Mouse (Mus musculus): Measurements from ENCODE around the gene Fam83g. TPM values are rescaled to one million over a fixed set of nuclear protein-coding genes. Genes with fewer than 3 reads are reported as not detected.
"Not testable (repeated sequence)": the region's sequence is repeated elsewhere in the genome, so short reads cannot be mapped to it uniquely, and the experiment has no call there.

Fam83g gene
- polyA plus RNA-seq, 2 experiments, result 3.9 to 4.4 TPM

DNA sequence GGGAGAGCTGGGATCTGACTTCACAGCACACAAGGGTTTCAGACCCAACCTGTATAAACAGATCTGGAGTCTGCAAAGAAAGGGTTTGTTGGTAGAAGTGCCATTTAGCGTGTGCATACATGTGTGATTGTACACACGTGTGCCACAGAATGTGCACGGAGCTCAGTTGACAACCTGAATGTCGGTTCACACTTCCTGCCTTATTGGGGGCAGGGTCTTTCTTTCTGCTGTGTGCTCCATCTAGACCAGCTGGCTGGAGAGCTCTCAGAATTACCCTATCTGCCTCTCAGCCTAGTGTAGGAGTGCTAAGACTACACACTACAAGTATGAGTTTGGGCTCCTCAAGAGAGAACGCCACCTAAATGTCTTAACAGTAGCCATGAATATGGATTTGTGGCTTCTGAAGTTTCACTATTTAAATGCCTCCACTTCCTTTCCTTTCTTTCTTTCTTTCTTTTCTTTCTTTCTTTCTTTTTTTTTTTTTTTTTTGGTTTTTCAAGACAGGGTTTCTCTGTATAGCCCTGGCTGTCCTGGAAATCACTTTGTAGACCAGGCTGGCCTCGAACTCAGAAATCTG is 44.2 kb upstream of the Fam83g start:
- H3K4me3 ChIP-seq (ENCODE audit: insufficient read depth in 1 of 2, low read depth in 2 of 2, low read length in 2 of 2), result no peak overlapping the region
- DNase-seq (ENCODE audit: low read depth in 3 of 3, low spot score in 3 of 3) (no peak), ATAC-seq (ENCODE audit: insufficient read depth) (no peak)
- no peaks in the 10 kb centered on the region for H3K9me3 ChIP-seq (ENCODE audit: control insufficient read depth, low read length)
- WGBS (ENCODE audit: insufficient replicate concordance), result 63% methylated on average over 6 of the region's 6 CpGs
- TF ChIP-seq CTCF (IDR thresholded peaks at IDR 0.05; ENCODE audit: low read depth), result no peak
- TF ChIP-seq EP300 (IDR thresholded peaks at IDR 0.05; ENCODE audit: low read depth), result no peak
- H3K27ac ChIP-seq, result no peak overlapping the region
- H3K27me3 ChIP-seq (ENCODE audit: control insufficient read depth, insufficient read depth, low read length), result no peaks in the 10 kb centered on the region
- no peak overlapping the region for H3K9ac ChIP-seq (replicated peaks)
- 0 out of 4 replicates have a peak, but pooled peaks cover 0 to 2% of the 10 kb centered on the region in 2 experiments for H3K4me1 ChIP-seq (replicated peaks; ENCODE audit: control insufficient read depth in 2 of 2, insufficient read depth in 2 of 2, low read length in 1 of 2)
- H3K4me2 ChIP-seq (ENCODE audit: low read depth), result no peak overlapping the region
- no peaks in the 10 kb centered on the region for H3K36me3 ChIP-seq (replicated peaks; ENCODE audit: control insufficient read depth, insufficient read depth, low read depth)

DNA sequence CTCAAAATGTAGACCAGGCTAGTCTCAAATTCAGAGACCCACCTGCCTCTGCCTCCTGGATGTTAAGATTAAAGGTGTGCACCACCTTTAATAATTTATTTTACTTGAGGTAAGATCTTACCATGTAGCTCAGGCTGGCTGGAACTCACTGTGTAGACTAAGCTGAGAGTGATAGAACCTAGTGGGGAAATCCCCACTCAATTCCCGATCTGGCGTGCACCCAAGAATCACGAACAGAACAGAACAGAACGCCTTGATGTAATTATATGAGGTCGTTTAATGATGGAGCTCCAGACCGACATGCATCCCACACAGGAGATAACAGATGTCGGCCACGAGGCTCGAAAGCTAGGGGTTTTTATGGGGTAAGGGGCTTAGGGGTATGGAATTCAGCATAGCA is 43.3 kb upstream of the Fam83g start:
- DNase-seq (ENCODE audit: low read depth in 3 of 3, low spot score in 3 of 3); ATAC-seq (ENCODE audit: insufficient read depth); H3K4me1 ChIP-seq (replicated peaks; ENCODE audit: control insufficient read depth in 2 of 2, insufficient read depth in 2 of 2, low read length in 1 of 2); H3K27ac ChIP-seq; H3K9ac ChIP-seq (replicated peaks); H3K9me3 ChIP-seq (ENCODE audit: control insufficient read depth, low read length); H3K4me3 ChIP-seq (ENCODE audit: insufficient read depth in 1 of 2, low read depth in 2 of 2, low read length in 2 of 2); H3K4me2 ChIP-seq (ENCODE audit: low read depth); H3K27me3 ChIP-seq (ENCODE audit: control insufficient read depth, insufficient read depth, low read length); H3K36me3 ChIP-seq (replicated peaks; ENCODE audit: control insufficient read depth, insufficient read depth, low read depth): not testable (repeated sequence)
- 54% methylated on average over 9 of the region's 9 CpGs for WGBS (ENCODE audit: insufficient replicate concordance)

DNA sequence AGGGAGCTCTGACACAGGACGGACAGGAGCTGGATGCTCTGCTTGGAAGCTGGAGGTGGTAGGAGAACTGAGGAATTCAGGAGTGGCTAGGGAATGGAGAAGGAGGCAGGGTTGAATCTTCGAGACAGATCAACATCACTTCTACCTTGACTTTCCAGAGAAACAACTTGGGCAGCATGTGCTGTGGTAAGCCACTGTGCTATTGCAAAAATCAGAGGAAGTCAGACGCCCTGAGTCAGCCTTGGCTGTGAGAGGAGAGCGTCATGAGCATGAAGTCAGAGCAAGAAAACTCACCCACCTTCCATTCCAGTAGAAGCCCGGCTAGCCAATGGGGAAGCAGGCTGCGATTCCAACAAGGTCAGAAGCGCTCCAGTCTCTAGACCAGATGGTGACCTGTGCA is 41.8 kb upstream of the Fam83g start:
- no peak overlapping the region for H3K9ac ChIP-seq (replicated peaks)
- no peaks in the 10 kb centered on the region for H3K9me3 ChIP-seq (ENCODE audit: control insufficient read depth, low read length)
- 0 out of 4 replicates have a peak, but pooled peaks cover 0 to 2% of the 10 kb centered on the region in 2 experiments for H3K4me1 ChIP-seq (replicated peaks; ENCODE audit: control insufficient read depth in 2 of 2, insufficient read depth in 2 of 2, low read length in 1 of 2)
- WGBS (ENCODE audit: insufficient replicate concordance), result 41% methylated on average over 7 of the region's 7 CpGs
- H3K36me3 ChIP-seq (replicated peaks; ENCODE audit: control insufficient read depth, insufficient read depth, low read depth), result no peaks in the 10 kb centered on the region
- ATAC-seq (ENCODE audit: insufficient read depth), result no peak
- H3K4me2 ChIP-seq (ENCODE audit: low read depth), result no peak overlapping the region
- DNase-seq (ENCODE audit: low read depth in 3 of 3, low spot score in 3 of 3), result no peak
- H3K27ac ChIP-seq, result no peak overlapping the region
- H3K4me3 ChIP-seq (ENCODE audit: insufficient read depth in 1 of 2, low read depth in 2 of 2, low read length in 2 of 2), result no peak overlapping the region
- TF ChIP-seq CTCF (IDR thresholded peaks at IDR 0.05; ENCODE audit: low read depth) (no peak), EP300 (IDR thresholded peaks at IDR 0.05; ENCODE audit: low read depth) (no peak)
- H3K27me3 ChIP-seq (ENCODE audit: control insufficient read depth, insufficient read depth, low read length), result no peaks in the 10 kb centered on the region

DNA sequence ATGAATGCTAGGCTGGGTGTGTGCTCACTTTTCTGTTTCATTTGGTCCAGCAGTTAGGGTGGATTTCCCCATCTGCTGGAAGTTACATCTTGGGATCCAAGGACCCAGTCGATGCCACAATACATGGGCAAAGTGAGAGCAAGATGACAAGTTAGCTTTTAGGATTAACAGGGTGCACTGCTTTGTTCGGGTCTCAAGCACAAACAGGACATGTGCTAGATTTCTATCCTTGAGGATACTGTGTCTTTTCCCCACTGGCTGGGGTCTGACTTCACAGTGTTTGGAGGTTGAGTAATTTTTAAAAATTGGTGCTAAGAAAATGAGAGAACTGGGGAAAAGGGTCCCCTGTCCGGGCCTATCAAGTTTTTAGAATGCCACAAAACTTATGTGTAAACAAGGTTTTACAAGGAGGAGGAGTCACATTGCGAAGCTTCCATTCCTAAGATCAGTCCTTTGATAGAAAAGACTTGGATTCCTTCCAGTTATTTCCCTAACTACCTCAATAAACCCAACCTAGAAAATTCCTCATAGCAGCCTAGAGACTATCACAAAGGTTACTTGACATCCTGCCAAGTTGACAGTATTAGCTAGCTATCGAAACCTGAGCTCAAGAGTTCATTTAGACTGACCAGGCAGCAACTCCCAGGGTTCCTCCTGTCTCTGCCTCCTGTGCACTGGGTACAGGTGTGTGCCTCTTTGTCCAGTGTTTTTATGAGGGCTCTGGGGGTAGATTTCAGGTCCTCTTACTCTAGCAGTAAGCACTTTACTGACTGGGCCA is 40.5 kb upstream of the Fam83g start:
- no peak for ATAC-seq (ENCODE audit: insufficient read depth)
- H3K9ac ChIP-seq (replicated peaks), result no peak overlapping the region
- H3K27ac ChIP-seq, result no peak overlapping the region
- 0 out of 4 replicates have a peak, but pooled peaks cover 0 to 2% of the 10 kb centered on the region in 2 experiments for H3K4me1 ChIP-seq (replicated peaks; ENCODE audit: control insufficient read depth in 2 of 2, insufficient read depth in 2 of 2, low read length in 1 of 2)
- no peaks in the 10 kb centered on the region for H3K9me3 ChIP-seq (ENCODE audit: control insufficient read depth, low read length)
- no peaks in the 10 kb centered on the region for H3K27me3 ChIP-seq (ENCODE audit: control insufficient read depth, insufficient read depth, low read length)
- DNase-seq (ENCODE audit: low read depth in 3 of 3, low spot score in 3 of 3), result no peak
- WGBS (ENCODE audit: insufficient replicate concordance), result 50% methylated on average over 5 of the region's 5 CpGs
- no peak overlapping the region for H3K4me3 ChIP-seq (ENCODE audit: insufficient read depth in 1 of 2, low read depth in 2 of 2, low read length in 2 of 2)
- H3K36me3 ChIP-seq (replicated peaks; ENCODE audit: control insufficient read depth, insufficient read depth, low read depth), result no peaks in the 10 kb centered on the region
- H3K4me2 ChIP-seq (ENCODE audit: low read depth), result no peak overlapping the region
- TF ChIP-seq EP300 (IDR thresholded peaks at IDR 0.05; ENCODE audit: low read depth) (no peak), CTCF (IDR thresholded peaks at IDR 0.05; ENCODE audit: low read depth) (no peak)

DNA sequence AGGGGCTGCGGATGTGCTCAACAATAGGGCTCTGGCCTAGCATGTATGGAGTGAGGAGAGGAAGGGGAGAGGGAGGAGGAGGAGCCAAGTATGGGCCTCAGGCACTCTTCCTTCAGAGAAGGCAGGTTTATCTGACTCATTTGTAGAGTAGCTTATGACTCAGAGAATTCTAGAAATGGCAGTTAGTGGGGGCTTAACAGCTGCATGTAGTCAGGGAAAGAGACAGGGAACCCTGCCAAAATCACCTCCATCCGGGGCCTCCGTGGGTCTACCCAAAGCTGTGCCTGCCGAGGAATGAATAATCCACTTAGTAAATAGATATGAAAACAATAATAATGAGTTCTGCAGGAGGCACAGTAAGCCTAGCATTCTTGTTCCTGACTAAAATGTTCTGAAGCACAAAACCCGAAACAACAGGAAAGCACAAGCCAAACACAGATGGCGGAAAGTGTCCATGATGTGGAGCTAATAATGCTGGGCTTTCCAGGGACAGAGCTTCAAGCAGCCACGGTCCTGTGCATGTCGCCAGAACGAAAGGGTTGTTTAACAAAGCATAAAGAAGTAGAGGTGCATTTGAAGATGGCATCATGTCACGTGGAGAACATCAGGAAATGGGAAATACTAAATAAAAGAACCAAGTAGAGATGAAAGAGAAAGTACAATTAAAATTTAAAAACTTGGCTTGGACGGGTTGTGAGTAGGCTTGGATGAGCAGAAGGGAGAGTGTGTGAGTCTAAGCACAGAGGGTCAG is 39.1 kb upstream of the Fam83g start:
- H3K27me3 ChIP-seq (ENCODE audit: control insufficient read depth, insufficient read depth, low read length), result no peaks in the 10 kb centered on the region; the same call in 1 of the 2 replicates
- H3K27ac ChIP-seq, result no peak overlapping the region
- DNase-seq (ENCODE audit: low read depth in 3 of 3, low spot score in 3 of 3), result no peak
- H3K4me3 ChIP-seq (ENCODE audit: insufficient read depth in 1 of 2, low read depth in 2 of 2, low read length in 2 of 2), result no peak overlapping the region
- WGBS (ENCODE audit: insufficient replicate concordance), result 51% methylated on average over 11 of the region's 11 CpGs
- no peak for ATAC-seq (ENCODE audit: insufficient read depth)
- no peaks in the 10 kb centered on the region for H3K9me3 ChIP-seq (ENCODE audit: control insufficient read depth, low read length)
- TF ChIP-seq CTCF (IDR thresholded peaks at IDR 0.05; ENCODE audit: low read depth) (no peak), EP300 (IDR thresholded peaks at IDR 0.05; ENCODE audit: low read depth) (no peak)
- no peaks in the 10 kb centered on the region for H3K36me3 ChIP-seq (replicated peaks; ENCODE audit: control insufficient read depth, insufficient read depth, low read depth)
- no peak overlapping the region for H3K9ac ChIP-seq (replicated peaks)
- no peak overlapping the region for H3K4me2 ChIP-seq (ENCODE audit: low read depth)
- H3K4me1 ChIP-seq (replicated peaks; ENCODE audit: control insufficient read depth in 2 of 2, insufficient read depth in 2 of 2, low read length in 1 of 2), result 0 out of 4 replicates have a peak, but pooled peaks cover 0 to 2% of the 10 kb centered on the region in 2 experiments
